Mouse (Mus musculus) fat pad, adult 2 months (tissue): ENCODE measurements around the gene Hrk.
A peak's percentile ranks its signal among the peaks of the same experiment; 100 is the strongest.

Experiments used
- DNase-seq: peaks from one replicate; pipeline ENCODE4 v3.0.0-alpha.2; 2011; ENCODE audit warnings: low read depth, low spot score; ENCODE audit errors: extremely low read depth

The Hrk gene

GRCm38 (mm10) chr5:118164581-118164980 is at the start of gene Hrk:
TSS of gene Hrk (plus strand) at chr5:118164648.
- DNase-seq = no peak

GRCm38 (mm10) chr5:118118351-118118750 is 46.1 kb upstream of the Hrk start:
- DNase-seq = no peak

GRCm38 (mm10) chr5:118118922-118119321 is 45.5 kb upstream of the Hrk start:
- DNase-seq = no peak

GRCm38 (mm10) chr5:118120670-118121069 is 43.8 kb upstream of the Hrk start:
- no peak for DNase-seq

- no peak for DNase-seq
Observed at GRCm38 (mm10) chr5:118121928-118122327, 42.5 kb upstream of the Hrk start.

- DNase-seq = no peak
Observed at GRCm38 (mm10) chr5:118123096-118123495, 41.4 kb upstream of the Hrk start.

- no peak for DNase-seq
Observed at GRCm38 (mm10) chr5:118126671-118127070, 37.8 kb upstream of the Hrk start.

- no peak for DNase-seq
Observed at GRCm38 (mm10) chr5:118128208-118128607, 36.2 kb upstream of the Hrk start.

- no peak for DNase-seq
Observed at GRCm38 (mm10) chr5:118128651-118129050, 35.8 kb upstream of the Hrk start.

GRCm38 (mm10) chr5:118136391-118136790 is 28.1 kb upstream of the Hrk start:
- no peak for DNase-seq

- no peak for DNase-seq
Observed at GRCm38 (mm10) chr5:118139630-118140029, 24.8 kb upstream of the Hrk start.

- DNase-seq = no peak
Observed at GRCm38 (mm10) chr5:118142471-118142870, 22.0 kb upstream of the Hrk start.

GRCm38 (mm10) chr5:118143211-118144026 is 21.0 kb upstream of the Hrk start:
- DNase-seq = peak; percentile 13

- DNase-seq = no peak
Observed at GRCm38 (mm10) chr5:118144327-118144726, 20.1 kb upstream of the Hrk start.

- DNase-seq = no peak
Observed at GRCm38 (mm10) chr5:118144770-118145169, 19.7 kb upstream of the Hrk start.

GRCm38 (mm10) chr5:118145458-118145857 is 19.0 kb upstream of the Hrk start:
- DNase-seq = no peak

- DNase-seq = no peak
Observed at GRCm38 (mm10) chr5:118145999-118146679, 18.3 kb upstream of the Hrk start.

- DNase-seq = no peak
Observed at GRCm38 (mm10) chr5:118147264-118147663, 17.2 kb upstream of the Hrk start.

- DNase-seq = peak; percentile 13
Observed at GRCm38 (mm10) chr5:118149711-118150110, 14.7 kb upstream of the Hrk start.

GRCm38 (mm10) chr5:118154839-118155564 is 9.4 kb upstream of the Hrk start, which contains the start of gene Fbxw8:
TSS of gene Fbxw8 (minus strand) at chr5:118155464.
- peak; percentile 11 for DNase-seq

GRCm38 (mm10) chr5:118155565-118155947 is 8.9 kb upstream of the Hrk start:
- DNase-seq = no peak

GRCm38 (mm10) chr5:118156976-118157375 is 7.5 kb upstream of the Hrk start:
- DNase-seq = no peak
